Mouse (Mus musculus) adrenal gland, postnatal 4 days (tissue): ENCODE measurements around the gene Twf2. TPM values are rescaled to one million over a fixed set of nuclear protein-coding genes. Genes with fewer than 3 reads are reported as not detected.
A peak's percentile ranks its signal among the peaks of the same experiment; 100 is the strongest.

Experiments
- DNase-seq, 2 experiments: peaks; one replicate each; pipeline ENCODE4 v3.0.0; 2021 to 2022; ENCODE audit warnings: low spot score in 2 of 2, mixed read lengths in 2 of 2
- total RNA-seq, 2 experiments: library from RNA; stranded (reverse); gene quantifications; 2 replicates each; pipeline ENCODE4 v1.2.3; 2021

Gene Twf2
- total RNA-seq, 2 experiments from 2014 or later = 62.5 to 63.9 TPM

DNA sequence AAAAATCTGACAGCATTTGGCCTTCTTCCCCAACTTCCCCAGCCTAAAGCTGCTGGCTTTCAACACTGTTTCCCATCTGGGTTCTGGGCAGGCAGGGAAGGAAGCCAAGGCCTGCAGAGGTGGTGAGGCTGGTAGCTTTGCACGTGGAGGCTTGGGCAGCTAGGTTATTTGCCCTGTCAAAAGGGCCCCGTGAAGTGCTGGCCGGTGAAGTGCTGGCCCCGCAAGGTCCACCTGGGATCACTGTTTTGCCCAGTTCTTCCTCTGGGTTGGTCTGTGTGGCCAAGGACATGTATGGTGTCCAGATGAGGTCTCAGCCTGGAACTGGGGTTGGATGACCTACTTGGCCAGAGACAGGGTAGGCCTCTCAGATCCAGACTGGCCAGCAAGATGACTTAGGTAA lies 7.0 kb downstream of the Twf2 start:
- no peak for DNase-seq

DNA sequence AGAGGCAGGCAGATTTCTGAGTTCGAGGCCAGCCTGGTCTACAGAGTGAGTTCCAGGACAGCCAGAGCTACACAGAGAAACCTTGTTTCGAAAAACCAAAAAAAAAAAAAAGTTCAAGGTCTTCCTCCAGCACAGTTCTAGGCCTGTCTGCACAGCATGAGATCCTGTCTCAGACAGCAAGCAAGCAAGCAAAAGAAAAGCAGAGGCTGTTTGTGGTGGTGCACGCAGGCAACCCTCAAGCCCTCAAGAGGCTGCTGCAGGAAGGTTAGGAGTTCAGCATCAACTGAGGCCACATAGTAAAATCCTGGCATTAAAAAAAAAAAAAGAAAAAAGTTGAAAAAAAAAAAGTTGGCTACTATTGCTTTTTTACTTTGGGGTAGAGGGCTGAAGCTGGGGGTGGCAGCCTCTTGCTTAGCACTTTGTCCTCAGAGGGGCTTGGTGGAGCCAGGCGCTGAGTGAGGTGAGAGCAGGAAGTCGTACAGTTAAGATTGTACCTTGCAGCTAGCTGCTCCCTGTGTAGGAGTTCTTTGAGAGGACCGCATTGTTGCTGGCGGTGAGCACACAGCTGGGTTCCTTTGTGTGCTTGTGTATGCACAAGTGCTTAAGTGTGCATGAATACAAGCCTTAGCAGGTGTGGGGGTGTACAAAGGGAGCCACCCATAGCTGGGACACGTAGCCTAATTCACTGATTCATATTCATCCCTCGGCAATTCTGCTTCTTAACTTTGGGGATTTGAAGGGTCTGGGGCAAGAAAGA lies 8.1 kb downstream of the Twf2 start:
- no peak for DNase-seq

DNA sequence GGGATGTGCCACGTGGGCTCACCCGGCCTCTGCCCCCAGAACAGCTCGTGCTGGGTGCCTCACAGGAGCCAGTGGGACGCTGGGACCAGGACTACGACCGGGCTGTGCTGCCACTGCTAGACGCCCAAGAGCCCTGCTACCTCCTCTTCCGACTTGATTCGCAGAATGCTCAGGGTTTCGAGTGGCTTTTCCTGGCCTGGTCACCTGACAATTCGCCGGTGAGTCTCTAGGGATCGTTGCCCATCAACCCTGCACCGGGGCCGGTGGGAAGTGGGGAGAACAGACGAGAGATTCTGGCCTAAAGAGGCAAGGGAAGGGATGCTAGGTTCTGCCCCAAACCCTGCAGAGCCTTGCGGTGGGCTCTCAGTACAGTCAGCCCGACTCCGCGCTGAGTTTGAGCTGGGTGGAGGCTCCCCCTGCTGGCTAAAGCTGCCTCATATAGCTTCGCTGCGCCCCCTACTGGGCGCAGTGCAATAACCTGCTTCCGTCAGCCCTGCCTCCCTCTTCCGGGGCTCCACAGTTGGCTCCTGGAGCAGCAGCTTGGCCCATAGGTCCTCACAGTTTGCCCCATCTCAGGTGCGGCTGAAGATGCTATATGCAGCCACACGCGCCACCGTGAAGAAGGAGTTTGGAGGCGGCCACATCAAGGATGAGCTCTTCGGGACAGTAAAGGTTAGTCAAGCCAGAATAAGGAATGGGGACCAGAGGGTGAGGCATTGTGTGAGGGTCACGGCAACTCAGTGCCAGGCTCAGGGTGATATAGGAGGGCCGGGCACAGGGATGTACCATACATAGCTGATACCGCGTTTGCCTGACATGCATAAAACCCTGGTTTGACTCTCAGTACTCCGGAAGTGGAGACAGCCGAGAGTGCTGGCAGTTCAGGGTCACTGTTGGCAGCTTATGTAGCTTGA lies 9.0 kb downstream of the Twf2 start:
- peak; percentile 69 to 81 for DNase-seq

- DNase-seq = no peak
These were observed 9.7 kb downstream of the Twf2 start for GRCm38 (mm10) chr9:106212594-106212981.

DNA sequence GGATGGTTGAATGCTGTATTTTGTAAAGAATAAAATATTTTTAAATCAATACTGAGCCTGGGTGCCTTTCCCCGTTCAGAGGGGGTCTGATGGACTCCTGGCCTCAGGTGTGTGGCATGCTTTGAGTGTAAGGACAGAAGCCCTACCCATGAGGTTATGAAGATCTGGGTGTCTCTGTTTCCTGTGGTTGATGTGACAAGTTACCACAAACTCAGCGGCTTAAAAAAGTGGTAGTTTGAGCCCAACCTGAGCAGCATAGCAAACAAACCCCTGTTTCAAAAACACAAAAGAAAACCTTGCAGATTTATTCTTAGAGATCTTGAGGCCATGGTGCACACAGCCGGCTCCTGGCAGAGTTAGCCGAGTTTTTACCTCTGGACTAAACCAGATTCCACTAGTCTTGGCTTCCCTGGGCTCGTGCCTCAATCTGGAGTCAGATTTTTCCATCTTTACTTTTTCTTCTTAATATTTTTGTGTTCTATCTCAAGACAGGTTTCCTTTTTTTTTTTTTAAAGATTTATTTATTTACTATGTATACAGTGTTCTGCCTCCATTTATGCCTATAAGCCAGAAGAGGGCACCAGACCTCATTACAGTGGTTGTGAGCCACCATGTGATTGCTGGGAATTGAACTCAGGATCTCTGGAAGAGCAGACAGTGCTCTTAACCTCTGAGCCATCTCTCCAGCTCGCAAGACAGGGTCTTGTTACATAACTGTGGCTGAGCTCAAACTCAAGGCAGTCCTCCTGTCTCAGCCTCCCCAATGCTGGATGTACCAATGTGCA lies 12.6 kb downstream of the Twf2 start:
- no peak for DNase-seq

GRCm38 (mm10) chr9:106216971-106217370 lies 14.1 kb downstream of the Twf2 start:
- DNase-seq = no peak

- no peak for DNase-seq
These were observed 18.1 kb downstream of the Twf2 start for GRCm38 (mm10) chr9:106220894-106221523.

- no peak for DNase-seq
These were observed 19.4 kb downstream of the Twf2 start, which contains the start of gene Tlr9 for GRCm38 (mm10) chr9:106222261-106222851. TSS of gene Tlr9 (plus strand) at chr9:106222598.

- no peak for DNase-seq
These were observed 20.1 kb downstream of the Twf2 start for GRCm38 (mm10) chr9:106222994-106223393.

GRCm38 (mm10) chr9:106225469-106226150 lies 22.7 kb downstream of the Twf2 start:
- DNase-seq = no peak

GRCm38 (mm10) chr9:106226151-106226682 lies 23.3 kb downstream of the Twf2 start:
- DNase-seq = no peak

DNA sequence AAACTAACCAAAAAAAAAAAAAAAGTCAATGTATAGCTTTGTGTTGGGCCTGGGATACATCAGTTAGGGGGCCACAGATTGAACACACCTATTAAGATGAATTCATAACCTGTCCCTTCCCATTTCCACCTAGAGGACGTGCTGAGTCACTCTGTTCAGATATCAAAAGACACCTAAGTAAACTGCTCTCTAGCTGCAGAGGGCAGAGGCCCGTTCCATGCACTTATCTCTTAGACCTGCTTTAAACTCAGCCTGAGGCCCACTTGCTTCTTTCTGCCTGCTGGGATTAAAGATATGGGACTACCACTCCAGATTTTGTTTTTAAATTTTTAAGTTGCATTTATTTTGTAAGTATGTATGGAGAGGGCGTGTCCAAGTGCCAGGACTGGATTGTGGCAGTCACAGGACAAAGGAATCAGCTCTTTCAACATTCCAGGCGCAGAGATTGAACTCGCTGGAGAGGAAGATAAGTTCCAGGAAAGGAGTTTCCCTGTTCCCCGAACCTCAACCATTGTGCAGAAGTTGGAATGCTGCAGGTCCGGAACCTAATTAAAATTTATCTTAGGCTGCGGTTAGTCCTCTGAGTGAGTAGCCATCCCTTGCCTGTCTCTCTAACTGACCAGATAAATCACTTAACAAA lies 25.0 kb downstream of the Twf2 start:
- no peak for DNase-seq

DNA sequence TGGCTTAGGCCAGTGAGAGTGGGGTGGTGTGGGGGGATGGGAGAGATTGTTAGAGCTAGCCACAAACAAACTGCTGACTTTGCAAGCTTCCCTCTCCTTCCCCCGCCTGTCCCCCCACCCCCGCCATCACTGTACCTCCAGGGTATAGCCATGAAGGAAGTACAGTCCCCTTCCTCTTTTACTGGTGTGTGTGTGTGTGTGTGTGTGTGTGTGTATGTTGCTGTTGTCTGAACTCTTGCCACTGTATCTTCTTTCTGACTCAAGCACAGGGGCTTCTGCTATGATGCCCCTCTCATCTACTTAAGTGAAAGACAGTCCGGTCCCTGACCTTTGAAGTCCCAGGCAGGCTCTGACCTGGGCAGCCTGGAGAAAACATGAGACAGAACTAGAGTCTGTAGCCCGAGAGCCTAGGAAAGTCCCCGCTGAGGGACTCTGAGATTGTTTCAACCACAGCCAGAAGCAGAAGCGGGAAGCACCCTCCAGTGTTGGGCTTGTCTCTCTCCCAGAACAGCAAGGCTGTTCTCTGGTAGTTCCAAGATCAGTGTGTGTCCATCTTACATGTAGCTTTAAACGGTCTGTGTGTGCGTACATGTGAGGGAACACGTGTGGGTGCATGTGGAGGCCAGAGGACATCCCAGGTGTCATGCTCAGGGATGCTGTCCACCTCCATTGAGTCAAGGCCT lies 27.3 kb downstream of the Twf2 start:
- DNase-seq = no peak

DNA sequence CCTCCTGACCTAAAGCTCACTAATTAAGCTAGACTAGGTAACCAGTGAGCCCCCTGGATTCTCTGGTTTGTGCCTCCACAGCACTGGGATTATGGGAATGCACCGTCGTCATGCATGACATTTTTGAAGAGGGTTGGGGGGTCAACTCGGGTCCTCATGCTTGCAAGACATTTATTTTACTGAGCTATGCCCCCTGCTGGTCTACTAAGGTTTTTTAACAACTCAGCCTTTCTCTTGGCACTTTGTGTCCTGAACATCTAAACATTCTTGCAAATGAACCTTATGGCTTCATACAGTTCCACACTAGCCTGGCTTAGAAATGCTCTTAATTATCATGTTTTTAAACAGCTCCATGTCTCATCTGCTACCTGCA lies 27.8 kb downstream of the Twf2 start:
- no peak for DNase-seq

GRCm38 (mm10) chr9:106231220-106231619 lies 28.3 kb downstream of the Twf2 start:
- no peak for DNase-seq

DNA sequence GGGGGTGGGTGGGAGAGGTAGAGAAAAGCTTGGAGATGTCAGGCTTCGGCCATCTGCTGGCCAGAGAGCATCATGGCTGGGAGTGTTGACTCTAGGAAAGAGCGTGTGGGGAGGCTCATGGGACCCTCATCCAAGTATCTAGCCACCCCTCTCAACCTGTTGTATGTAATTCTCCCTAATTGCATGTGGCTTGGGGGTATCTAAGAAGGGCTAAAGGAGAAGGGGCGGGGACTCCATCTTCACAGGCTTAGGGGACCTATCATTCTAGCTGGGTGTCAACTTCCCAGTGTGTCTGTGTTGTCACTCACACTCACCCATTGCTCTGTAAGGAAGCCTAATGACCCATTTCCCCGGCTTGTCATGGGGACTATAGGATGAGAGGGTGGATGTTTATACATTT lies 28.9 kb downstream of the Twf2 start:
- no peak for DNase-seq

DNA sequence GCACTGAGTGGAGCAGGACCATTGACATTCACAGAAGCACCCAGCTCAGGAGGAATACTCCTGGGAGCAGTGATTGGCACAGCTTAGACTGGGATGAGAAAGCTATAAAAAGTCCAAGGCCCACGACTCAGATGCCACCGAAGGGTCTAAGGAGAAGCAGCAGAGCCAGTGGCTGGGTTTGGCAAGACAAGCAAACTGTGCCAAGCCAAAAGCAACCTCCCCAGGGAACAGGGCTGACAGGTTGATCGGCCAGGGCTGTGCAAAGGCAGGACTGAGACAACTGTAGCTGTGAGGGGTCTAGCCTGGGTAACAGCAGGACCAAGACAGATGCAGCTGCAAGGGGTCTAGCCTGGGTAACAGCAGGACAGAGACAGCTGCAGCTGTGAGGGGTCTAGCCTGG lies 30.0 kb downstream of the Twf2 start:
- DNase-seq = no peak

DNA sequence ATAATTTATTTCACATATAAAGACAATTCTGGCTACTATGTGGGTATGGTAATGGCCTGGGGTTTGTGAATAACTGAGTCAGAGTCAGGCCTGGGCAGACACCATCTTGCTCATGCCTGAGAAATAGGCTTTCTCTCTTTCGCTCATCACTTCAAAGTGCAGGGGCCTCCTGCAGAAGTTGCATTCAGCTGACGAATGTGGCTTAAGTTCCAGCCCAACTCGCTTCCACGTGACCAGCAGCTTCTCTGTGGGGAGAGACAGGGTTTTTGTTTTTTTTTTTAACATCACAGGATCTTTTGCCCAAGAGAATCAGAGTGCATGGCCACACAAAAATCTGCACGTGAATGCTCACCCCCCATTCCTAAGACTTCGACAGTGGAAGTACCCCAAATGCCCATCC lies 31.0 kb downstream of the Twf2 start:
- DNase-seq = no peak
